Mouse (Mus musculus): ENCODE data around the gene Rprml.

The Rprml gene

DNA sequence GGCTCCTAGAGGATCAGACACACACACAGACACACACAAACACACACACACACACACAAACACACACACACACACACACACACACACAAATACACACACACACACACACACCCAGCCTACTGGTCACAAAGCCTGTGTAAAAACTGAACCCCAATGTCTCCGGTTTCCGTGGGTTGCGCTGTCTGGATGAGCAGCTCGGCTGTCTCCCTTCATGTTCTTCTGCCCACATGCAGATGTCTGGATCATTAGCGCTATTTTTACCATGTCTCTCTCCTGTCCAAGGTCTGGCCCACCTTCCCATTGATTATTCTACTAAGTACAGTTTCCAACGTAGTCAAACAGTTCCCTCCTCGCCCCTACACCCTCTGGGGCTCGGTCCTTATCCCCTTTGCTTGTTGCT lies 13.7 kb downstream of the Rprml start:
- no peak for DNase-seq (ENCODE audit: low read depth, low spot score)

DNA sequence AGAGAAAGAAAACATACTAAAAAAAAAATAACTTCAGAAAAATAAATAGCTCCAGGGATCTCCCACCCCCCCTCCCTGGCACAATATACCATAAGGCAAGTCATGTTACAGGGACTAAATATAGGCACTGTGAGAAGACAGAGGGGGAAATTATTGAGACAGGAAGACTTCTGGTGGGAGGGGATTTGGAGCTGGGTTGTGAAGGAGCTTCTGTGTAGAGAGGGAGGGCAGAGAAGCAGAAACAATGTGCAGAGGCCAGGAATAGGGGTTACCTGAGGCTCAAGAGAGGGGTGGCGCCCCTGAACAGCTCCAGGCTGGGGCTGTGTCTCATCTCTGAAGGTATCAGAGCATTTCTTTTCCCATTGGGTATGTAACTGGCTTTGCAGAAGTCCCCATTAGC lies 16.3 kb downstream of the Rprml start:
- DNase-seq (ENCODE audit: low read depth, low spot score): no peak

DNA sequence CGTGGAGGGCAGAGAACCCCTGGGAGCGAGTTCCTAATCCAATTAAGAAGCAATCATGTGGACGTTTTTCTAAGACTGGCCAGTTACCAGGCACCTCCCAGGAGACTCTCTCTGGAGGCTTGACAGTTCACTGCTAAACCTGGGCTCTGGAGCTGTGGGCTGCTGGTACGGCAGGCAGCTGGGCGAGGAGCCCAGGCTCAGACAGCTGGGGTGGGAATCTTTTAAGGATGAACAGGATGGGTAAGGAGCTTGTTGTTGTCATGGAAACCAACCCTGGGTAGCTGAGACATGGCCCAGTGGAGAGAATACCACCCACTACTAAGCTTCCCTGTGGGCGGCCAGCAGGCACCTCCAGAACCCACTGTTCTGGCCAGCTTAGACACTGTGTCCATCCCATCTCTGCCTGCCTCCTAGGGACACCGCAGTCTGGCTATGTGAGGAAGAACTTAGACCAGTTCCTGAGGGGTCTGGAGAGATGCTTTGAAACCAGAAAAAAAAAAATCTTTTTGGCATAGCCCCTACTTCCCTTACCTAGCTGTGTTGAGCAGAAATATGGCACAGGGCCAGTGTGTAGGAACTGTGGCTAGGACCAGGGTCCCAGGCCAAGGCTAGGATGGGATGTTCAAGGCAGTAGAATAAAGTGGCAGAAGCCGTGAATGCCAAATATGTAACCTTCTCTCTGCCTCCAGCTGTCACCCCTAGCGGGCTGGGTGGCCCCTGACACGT lies 17.0 kb downstream of the Rprml start:
- DNase-seq (ENCODE audit: low read depth, low spot score): no peak

DNA sequence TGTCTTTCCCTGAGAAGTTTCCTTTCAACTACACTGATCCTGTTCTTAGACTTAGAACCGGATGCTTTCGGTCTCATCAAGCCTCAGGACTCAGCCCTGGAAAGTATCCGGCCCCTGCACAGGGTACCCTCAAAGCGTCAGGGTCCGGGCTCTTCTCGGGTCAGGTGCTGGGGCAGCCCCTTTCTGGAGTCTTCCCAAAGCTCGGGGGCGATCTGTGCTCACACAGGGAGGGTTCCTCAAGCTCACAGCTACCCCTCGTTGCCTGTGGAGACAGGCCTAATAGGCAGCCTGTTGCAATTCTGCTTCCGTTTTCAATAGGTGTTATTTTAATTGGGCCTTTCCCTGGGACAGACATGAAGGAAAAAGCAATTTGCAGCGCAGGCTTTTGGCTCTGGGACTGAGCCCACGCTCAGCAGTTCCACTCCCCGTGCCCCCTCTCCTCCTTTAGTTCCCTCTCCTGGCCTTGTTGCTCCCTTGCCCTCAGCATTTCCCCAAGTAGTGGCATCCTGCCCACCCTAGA lies 17.6 kb downstream of the Rprml start:
- DNase-seq (ENCODE audit: low read depth, low spot score): no peak

DNA sequence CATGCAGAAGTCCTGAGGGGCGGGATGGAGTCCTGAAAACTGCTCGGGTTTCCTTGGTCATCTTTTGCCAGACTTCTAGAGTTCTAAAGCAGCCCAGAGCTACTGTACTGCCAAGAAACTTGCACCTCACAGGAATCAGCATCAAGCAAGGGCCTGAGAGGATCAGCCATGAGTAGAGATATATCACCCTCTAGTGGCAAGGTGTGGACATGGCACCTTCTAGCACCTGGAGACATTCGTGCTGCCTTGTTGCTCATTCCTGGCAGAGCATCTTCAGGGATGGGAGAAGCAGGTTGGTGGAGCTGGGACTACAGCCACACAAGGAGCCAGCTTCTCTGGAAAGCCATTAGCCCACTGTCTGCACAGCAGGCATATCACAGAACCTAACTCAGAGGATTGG lies 26.2 kb downstream of the Rprml start:
- peak; percentile 86 for DNase-seq (ENCODE audit: low read depth, low spot score)

DNA sequence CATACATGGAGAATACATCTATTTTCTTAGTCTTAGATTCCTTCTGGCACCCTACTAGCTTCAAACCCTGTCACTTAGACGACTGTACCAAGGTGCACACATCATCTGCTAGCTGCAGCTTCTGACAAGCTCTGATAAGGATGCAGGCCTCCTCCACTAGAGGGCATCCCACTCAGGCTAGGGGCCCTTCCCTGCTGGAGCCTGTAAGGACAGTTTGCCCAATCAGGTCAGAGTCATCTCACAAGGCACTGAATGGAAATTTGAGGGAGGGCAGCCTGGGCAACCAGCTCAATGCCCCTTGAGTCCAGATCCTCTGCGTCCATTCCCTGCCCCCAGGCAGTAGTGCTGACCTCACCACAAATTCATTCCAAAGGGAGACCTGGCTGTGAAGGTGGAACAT lies 27.7 kb downstream of the Rprml start:
- DNase-seq (ENCODE audit: low read depth, low spot score): peak; percentile 78

DNA sequence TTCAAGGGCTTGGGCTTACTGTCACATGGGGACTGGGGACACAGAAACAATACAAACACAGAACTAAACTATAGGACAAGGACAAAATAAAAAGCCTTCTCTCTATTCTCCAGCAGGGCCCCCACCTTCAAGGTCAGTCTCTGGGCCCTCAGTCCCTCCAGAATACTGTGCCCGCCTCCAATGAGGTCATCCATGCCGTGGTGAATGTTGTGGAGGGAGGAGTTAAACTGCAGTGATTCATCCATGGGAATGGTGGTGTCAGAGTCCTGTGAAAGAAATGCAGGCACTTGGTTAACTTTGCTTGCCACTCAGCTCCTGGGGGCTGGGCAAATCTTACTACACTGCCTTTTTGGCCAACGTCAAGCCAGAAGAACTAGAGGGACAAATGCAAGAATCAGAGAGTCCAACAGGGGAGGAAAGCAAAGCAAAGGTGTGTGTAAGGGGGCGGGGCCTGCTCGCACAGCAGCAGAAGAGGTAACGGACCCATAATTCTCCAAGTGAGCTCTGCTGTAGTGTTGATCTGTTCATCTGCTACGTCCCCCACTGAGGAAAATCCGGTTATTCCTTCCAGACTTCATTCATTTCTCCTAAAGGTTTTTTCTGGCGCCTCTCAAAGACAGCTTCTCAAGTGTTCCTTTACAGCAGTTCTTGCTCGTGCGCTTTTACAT lies 34.4 kb downstream of the Rprml start:
- no peak for DNase-seq (ENCODE audit: low read depth, low spot score)

DNA sequence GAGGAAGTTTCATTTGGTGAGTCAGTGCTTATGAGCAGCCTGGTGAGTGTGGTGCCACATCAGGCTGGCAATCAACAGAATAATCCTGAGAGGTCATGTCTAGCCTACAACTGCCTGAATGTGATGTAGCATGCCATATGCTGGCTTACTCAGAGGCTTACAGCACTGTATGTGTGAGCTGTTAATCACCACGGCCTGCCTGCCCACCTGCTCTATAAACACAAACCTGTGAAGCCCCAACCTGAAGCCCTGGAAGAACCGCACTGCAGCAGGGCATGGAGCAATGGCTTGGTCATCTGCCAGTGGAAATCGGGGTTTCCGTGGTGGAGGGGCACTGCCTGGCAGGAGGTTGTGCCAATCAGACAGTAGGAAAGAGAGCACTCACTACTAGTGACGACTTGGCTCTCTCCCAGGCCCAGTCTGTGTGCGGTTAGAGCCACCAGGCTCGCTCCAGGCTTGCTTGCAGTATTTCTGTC lies 35.9 kb downstream of the Rprml start:
- no peak for DNase-seq (ENCODE audit: low read depth, low spot score)

DNA sequence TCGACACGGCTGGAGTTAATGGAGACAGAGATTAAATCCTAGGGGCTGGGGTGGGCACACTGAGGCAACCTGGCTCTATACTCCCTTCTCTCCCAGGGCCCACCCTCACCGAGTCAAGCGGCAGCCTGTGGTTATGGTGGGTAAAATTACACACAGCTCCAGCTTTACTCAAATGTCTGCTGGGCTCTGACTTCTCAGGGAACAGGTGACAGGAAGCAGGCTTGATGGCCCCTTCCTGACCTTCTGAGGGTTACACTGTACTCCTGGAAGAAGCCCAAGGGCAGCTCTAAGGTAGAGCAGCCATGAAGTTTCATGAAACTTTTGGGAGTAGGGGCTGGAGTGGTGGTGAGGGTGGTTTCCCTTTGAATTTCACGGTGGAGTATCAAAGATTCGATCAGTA lies 37.3 kb downstream of the Rprml start:
- no peak for DNase-seq (ENCODE audit: low read depth, low spot score)

DNA sequence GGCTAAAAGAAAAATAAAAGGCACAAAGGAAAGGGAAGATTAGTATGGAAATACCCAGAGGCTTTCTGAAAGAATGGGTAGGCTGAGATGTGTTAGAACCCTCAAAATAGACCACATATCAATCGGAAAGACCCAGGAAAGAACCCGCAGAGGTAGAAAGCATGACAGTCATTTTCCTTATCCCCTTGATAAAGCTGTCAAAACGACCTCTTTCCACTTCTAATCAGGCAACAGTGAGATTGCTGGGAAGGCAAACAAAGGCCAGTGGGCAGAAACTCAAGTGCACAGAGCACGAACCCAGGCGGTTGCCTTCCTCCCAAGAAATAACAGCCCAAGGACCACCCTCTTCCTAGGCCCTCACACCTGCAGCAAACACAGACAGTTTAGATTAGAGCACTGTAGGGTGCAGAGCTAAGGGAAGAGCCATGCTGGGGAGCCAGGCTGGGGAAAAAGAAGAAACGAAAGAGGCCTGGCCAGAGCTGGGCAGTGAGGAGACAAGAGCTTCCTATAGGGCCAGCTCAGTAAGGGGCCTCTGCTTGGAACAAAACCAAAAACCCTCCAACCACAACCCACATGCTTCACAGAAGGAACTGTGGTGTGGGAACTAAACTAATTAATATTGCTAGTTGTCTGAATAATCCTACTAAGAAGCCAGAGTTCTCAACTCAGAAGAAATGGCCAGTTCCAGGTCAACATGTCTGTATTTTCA lies 39.1 kb downstream of the Rprml start:
- DNase-seq (ENCODE audit: low read depth, low spot score): no peak

DNA sequence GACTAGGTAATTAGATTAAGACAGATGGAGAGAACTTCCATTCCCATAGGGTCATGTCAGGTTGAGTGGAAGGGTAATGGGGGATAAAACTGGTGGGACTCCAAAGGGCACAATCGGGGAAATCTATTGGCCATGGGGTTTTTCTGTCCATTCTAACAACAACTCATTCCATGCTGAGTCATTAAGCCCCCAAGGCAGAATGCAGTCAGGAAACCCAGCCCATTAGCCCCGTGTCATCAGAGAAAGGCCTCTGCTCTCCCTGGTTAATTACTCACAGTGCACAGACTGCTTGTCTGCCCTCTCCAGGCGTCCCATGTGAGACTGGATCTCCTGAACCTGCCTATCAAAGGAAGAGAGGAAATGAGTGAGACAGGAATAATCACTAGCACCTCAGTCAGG lies 39.6 kb downstream of the Rprml start:
- peak; percentile 22 for DNase-seq (ENCODE audit: low read depth, low spot score)

DNA sequence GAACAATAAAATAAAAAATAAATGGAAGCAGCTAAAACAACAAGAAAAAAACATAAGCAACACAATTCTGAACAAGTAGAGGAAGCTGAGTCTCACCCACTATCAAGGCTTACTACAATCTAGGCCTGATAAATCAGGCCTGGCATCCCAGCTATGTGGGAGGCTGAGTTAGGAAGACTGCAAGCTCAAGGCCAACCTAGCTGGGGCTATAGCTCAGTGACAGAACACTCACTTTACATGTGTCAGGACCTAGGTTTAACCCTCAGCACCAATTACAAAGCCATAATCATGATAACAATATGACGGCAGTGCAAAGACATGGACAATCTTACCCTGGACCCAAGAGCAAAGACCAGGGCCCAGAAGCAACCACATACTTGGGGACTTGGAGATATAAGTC lies 41.7 kb downstream of the Rprml start:
- no peak for DNase-seq (ENCODE audit: low read depth, low spot score)

DNA sequence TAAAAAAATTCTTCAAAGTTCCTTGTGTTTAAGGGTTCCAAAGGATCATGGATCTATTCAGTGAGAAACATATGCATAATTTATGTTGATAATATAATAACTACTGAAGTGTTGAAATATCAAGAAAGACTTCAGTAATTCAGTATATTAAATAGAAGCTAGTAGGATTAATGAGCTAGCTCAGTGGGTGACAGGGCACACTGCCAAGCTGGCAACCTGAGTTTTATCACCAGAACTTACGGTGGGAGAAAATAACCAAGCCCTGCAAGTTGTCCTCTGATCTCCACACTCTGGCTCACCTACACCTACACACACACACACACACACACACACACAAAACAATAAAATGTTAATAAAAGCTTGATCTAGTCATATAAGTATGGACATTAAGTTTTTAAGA lies 43.9 kb downstream of the Rprml start:
- DNase-seq (ENCODE audit: low read depth, low spot score): no peak

DNA sequence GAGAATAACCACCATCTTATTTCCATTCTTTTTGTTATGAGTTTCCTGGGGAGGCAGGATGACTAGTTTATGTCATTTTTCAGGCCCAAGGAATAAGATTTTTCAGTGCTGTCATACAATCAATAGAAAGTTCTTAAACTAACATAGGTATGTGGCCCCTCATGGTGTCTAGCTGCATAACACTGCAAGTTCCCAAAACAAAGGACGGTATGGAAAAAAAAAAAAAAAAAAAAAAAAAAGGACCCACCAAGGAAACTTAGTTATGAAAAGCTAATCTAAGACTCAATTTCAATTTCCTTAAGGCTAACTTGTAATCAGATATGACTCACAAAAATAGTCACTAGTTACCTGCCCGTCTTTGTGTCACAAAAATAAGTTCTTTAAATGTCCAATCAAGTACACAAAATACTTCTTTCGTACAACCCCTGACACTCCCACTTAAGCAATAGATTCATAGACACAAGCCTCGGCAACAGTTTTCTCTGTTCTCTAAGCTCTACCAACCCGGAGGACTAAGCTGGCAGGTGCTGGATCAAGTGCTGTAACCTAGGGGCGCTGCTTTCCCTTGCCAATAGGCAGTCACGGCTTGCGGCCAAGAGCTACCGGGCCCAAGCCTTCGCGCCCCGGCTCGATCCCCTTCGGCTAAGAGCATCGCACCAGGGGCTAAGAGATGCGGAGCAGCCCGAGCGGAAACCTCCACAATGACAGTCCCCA lies 47.6 kb downstream of the Rprml start:
- DNase-seq (ENCODE audit: low read depth, low spot score): no peak

DNA sequence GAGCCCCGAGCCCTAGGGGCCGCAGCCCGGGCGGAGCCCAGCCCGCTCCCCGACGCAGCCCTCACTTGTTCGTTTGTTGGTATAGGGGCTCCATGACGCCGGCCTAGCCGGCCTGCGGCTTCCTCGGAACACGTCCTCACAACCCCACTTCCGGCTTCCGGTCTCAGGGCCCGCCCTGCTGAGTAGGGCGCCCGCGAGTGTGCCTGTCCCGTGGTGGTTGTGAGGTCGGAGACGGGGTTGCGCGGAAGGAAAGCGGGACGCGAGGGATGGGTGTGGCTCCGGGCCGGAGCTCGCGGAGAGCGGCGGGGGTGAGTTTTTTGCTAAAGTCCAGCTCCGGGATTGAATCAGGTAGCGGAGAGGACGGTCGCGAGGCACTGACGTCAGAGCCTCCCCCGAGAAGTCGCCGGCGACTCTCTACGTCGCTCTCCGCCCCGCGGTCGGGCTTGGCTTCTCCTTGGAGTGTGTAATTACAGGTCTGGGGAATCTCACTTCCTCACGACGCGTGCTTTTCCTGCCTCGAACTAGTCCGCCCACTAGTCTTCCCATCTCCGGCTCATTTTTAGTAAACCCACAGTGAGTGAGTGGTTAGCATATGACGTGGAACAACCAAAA lies 48.3 kb downstream of the Rprml start, which contains the start of gene Gosr2:
Gene Gosr2 (minus strand): TSS at position 334 of the 612 bp plus-strand sequence.
- peak; percentile 96 for DNase-seq (ENCODE audit: low read depth, low spot score)

DNA sequence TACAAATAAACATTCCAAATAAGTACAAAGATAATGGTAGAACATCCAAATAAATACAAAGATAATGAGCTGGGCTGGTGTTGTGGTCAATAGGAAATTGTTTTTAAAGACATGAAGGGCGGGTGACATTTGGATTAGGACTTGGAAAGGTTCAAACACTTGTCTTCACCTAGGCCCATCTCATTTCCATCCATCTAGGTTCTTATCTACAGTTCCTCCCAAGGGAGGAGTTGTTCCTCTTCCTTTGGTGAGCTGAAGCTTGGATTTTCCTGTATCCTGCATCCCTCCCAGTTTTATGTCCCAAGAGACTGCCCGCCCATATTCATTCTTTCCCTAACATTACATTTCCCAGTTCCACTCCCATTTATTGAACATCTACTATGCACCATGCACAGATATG lies 48.9 kb downstream of the Rprml start:
- DNase-seq (ENCODE audit: low read depth, low spot score): peak; percentile 17
